Mouse (Mus musculus) brain, embryonic 18.5 days (tissue): Measurements from ENCODE around the gene Susd3.

Experiments used
- DNase-seq: peaks from one replicate; pipeline ENCODE4 v3.0.0-alpha.2; 2012; ENCODE audit warnings: low read depth, low spot score

The Susd3 gene

GRCm38 (mm10) chr13:49248467-49248862 is at the start of gene Susd3:
TSS of gene Susd3 (minus strand) at chr13:49248706.
- DNase-seq: no peak

- no peak for DNase-seq
Measured at GRCm38 (mm10) chr13:49296270-49296669, 47.8 kb upstream of the Susd3 start.

- no peak for DNase-seq
Measured at GRCm38 (mm10) chr13:49294108-49294507, 45.6 kb upstream of the Susd3 start.

DNA sequence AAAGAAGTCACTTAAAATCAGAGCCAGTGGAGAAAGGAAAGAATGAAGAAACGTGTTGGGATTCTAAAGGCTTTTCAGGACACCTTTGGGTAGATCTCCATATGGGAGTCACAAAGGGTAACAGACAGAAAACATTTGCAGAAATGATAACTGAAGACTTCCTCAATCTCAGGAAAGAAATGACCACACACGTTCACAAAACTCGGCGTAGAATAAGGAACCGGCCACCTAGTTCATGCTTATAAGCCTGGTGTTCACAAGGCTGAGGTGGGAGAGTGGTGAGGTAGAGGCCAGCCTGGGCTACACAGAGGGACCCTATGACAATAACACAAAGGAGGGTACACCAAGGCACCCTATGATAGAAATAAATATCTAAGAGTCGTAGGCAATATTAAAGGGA is 43.4 kb upstream of the Susd3 start:
- no peak for DNase-seq

DNA sequence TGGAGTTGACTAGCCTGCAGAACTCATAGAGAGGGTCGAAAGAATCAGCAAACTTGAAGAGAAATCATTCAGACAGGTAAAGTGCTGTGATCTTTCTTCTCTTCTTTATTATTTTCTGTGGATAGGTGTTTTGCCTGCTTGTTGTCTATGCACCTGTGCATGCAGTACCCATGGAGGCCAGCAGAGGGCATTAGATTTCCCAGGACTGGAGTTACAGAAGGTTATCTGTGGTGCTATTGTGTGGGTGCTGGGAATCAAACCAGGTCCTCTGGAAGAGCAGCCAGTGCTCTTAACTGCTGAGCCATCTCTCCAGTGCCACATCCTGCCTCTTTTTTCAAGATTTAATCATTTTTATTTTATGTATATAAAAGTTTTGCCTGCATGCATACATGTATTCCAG is 42.9 kb upstream of the Susd3 start:
- no peak for DNase-seq

GRCm38 (mm10) chr13:49287224-49287623 is 38.7 kb upstream of the Susd3 start:
- DNase-seq: no peak

- DNase-seq: no peak
Measured at GRCm38 (mm10) chr13:49286750-49287149, 38.2 kb upstream of the Susd3 start.

- no peak for DNase-seq
Measured at GRCm38 (mm10) chr13:49283686-49284085, 35.2 kb upstream of the Susd3 start.

- DNase-seq: no peak
Measured at GRCm38 (mm10) chr13:49282168-49282567, 33.7 kb upstream of the Susd3 start.

- no peak for DNase-seq
Measured at GRCm38 (mm10) chr13:49271831-49272765, 23.6 kb upstream of the Susd3 start.

DNA sequence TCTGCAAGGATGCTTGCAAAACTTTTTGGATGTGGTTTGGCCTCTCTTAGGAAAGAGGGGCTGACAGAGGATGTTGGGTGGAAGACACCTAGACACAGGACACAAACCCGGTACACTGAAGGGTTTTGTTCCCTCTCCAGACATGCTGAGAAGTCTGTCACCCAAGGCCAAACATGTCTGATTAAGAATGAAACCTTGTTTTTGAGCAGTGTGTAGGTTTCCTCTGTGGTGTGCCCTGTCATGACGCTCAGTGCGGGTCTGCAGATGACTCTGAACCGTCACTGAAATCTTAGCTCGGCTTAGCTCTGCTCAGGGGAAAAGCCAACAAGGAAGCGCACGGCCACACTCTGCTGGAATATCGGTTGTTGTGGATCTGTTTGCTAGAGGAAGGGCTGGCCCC is 22.0 kb upstream of the Susd3 start:
- DNase-seq: no peak

DNA sequence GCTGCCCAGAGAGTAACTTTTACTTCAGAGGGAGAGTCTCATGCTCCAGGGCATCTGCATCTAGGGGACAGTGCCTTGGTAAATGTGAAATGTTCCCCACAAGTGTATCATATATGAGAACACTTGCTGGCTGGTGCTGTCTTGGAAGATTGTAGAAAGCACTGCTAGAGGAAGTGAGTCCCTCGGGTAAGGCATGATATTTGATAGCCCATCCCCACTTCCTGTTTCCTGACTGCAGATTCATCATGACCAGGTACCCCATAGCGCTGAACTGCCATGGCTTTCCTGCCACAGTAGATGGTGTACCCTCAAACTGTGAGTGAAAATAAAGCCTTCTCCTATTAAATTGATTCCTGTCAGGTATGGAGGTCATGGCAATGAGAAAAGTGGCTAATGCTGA is 19.1 kb upstream of the Susd3 start:
- no peak for DNase-seq

GRCm38 (mm10) chr13:49260036-49260722 is 11.7 kb upstream of the Susd3 start:
- DNase-seq: no peak

GRCm38 (mm10) chr13:49257819-49258313 is 9.4 kb upstream of the Susd3 start:
- DNase-seq: no peak

DNA sequence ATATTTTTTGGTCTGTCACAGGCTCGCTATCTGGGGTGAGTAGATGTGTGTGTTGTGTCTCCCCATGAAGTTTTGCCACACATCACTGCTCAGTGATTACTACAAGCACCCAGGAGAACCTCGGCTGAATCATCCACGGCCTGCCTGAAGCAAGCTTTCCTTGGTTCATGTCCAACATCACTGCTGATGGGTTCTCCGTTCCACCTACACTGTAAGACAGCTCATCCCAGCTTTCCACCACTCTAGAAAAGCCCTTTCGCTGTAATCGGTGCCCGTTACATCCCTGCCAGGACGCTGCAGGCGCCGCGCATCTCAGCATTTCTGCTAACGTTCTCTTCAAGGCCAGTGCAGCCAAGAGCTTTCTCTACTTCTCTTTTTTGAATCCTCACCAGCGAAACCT is 4.2 kb upstream of the Susd3 start:
- DNase-seq: no peak

- DNase-seq: no peak
Measured at GRCm38 (mm10) chr13:49252113-49252512, 3.6 kb upstream of the Susd3 start.

- DNase-seq: no peak
Measured at GRCm38 (mm10) chr13:49250716-49251517, 2.4 kb upstream of the Susd3 start.

- no peak for DNase-seq
Measured at GRCm38 (mm10) chr13:49249634-49250033, 1.1 kb upstream of the Susd3 start.

- DNase-seq: no peak
Measured at GRCm38 (mm10) chr13:49248923-49249322, 417 bp upstream of the Susd3 start.

- DNase-seq: no peak
Measured at GRCm38 (mm10) chr13:49247740-49248466, 603 bp downstream of the Susd3 start.

GRCm38 (mm10) chr13:49247232-49247739 is 1.2 kb downstream of the Susd3 start:
- DNase-seq: no peak
